Mouse (Mus musculus): ENCODE data around the gene Nfkbib. TPM values are rescaled to one million over a fixed set of nuclear protein-coding genes. Genes with fewer than 3 reads are reported as not detected.

Nfkbib gene
- polyA plus RNA-seq (2014; fragmentation: Nextera tagmentation; extraction: Ambion mirVana) = 38.7 and 41.8 TPM in 2 replicates

DNA sequence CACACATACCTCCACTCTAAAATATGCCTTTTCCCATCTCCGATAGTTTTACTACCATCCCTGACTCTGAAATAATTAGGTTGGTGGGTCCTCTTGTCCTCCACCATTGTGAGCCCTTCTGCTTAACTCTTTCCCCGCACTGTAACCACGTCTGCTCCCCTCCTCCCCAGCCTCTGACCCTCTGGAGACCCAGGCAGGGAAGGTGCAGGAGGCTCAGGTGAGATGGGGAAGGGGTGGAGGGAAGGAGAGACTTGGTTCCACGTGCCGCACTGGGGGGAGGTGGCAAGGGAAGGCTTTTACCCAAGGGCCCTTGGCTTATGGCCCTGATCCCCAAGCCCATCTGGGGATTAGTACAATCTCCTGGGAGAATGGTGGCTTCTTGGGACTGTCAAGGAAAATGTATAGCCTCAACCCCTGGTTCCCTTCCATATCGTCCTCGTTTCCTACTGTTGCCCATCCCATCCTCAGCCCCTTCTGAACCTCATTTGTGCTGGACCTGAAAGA, at the start of gene Nfkbib:
Gene Nfkbib (minus strand): TSS at position 51 of the 504 bp plus-strand sequence.
- DNase-seq (ENCODE audit: low spot score) = no peak
- Histone ChIP-seq H3K36me3 (ENCODE audit: control insufficient read depth, insufficient read depth, low read length) (no peaks in the 10 kb centered on the region), H3K4me1 (replicated peaks; ENCODE audit: control insufficient read depth, insufficient read depth, low read length) (peaks cover 11% of the 10 kb centered on the region), H3K4me2 (ENCODE audit: low read length) (peak within 1 kb of the TSS; percentile 79), H3K27me3 (replicated peaks; ENCODE audit: control insufficient read depth, insufficient read depth, low read length) (no peaks in the 10 kb centered on the region), H3K4me3 (ENCODE audit: low read depth, low read length) (peak within 1 kb of the TSS; percentile 78), H3K9me3 (ENCODE audit: control insufficient read depth, low read length) (no peaks in the 10 kb centered on the region), H3K27ac (ENCODE audit: low read depth) (no peak within 1 kb of the TSS), H3K9ac (ENCODE audit: low read length) (peak within 1 kb of the TSS; percentile 53)
- WGBS = 55% methylated on average over 7 of the region's 7 CpGs
- no peak for ATAC-seq (replicated peaks; ENCODE audit: low FRiP score, low TSS enrichment, low read depth)

DNA sequence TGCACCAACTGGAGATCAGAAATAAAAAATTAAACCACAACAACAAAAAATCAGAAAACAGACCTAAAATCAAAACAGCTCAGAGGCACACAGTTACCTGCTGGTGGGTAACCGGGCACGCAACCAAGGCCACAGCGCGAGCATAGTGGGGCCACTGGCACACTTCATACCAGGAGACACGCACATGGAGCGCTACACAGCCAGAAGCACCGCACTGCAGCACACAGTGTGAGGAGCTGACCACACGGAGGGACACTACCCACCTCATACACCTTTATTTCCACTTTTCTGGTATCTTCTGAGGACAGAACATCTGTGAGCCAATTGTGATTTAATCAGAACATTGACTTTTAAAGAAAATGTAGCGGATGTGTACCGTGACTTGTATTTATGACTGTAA, 49.6 kb upstream of the Nfkbib start:
- 92% methylated on average over 10 of the region's 10 CpGs for whole genome bisulfite sequencing
- no peak overlapping the region for H3K9ac ChIP-seq (ENCODE audit: low read length)
- H3K27me3 ChIP-seq (replicated peaks; ENCODE audit: control insufficient read depth, insufficient read depth, low read length) = no peaks in the 10 kb centered on the region
- H3K9me3 ChIP-seq (ENCODE audit: control insufficient read depth, low read length) = no peaks in the 10 kb centered on the region
- peaks cover 98% of the 10 kb centered on the region for H3K36me3 ChIP-seq (ENCODE audit: control insufficient read depth, insufficient read depth, low read length)
- DNase-seq (ENCODE audit: low spot score) (no peak), ATAC-seq (replicated peaks; ENCODE audit: low FRiP score, low TSS enrichment, low read depth) (no peak)
- no peak overlapping the region for H3K27ac ChIP-seq (ENCODE audit: low read depth)
- no peak overlapping the region for H3K4me2 ChIP-seq (ENCODE audit: low read length)
- no peak overlapping the region for H3K4me3 ChIP-seq (ENCODE audit: low read depth, low read length)
- peaks cover 32% of the 10 kb centered on the region for H3K4me1 ChIP-seq (replicated peaks; ENCODE audit: control insufficient read depth, insufficient read depth, low read length)

DNA sequence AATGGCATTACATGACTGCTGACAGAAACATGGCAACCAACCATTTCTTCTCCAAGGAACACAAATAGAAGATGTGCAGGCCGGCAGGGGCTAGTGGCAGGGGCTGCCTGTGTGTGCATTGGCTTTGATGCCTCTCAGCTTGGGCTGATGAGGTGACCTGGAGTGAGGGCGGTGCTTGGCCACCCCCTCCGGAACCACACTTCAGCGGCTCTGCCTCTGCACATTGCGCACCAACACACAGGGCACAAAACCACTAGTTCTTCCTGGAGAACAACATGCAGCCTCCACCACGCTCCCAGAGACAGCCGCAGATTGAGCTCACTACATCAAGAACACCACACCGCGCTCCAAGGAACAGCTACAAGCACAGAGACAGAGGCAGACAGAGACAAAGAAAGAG, 48.9 kb upstream of the Nfkbib start:
- Histone ChIP-seq H3K36me3 (ENCODE audit: control insufficient read depth, insufficient read depth, low read length) (peaks cover 93% of the 10 kb centered on the region), H3K27me3 (replicated peaks; ENCODE audit: control insufficient read depth, insufficient read depth, low read length) (no peaks in the 10 kb centered on the region), H3K4me3 (ENCODE audit: low read depth, low read length) (no peak overlapping the region), H3K9me3 (ENCODE audit: control insufficient read depth, low read length) (no peaks in the 10 kb centered on the region), H3K4me1 (replicated peaks; ENCODE audit: control insufficient read depth, insufficient read depth, low read length) (peaks cover 32% of the 10 kb centered on the region), H3K9ac (ENCODE audit: low read length) (no peak overlapping the region; the same call in 1 of the 2 replicates), H3K4me2 (ENCODE audit: low read length) (no peak overlapping the region), H3K27ac (ENCODE audit: low read depth) (no peak overlapping the region)
- WGBS = 90% methylated on average over 9 of the region's 9 CpGs
- DNase-seq (ENCODE audit: low spot score) = no peak
- ATAC-seq (replicated peaks; ENCODE audit: low FRiP score, low TSS enrichment, low read depth) = no peak

DNA sequence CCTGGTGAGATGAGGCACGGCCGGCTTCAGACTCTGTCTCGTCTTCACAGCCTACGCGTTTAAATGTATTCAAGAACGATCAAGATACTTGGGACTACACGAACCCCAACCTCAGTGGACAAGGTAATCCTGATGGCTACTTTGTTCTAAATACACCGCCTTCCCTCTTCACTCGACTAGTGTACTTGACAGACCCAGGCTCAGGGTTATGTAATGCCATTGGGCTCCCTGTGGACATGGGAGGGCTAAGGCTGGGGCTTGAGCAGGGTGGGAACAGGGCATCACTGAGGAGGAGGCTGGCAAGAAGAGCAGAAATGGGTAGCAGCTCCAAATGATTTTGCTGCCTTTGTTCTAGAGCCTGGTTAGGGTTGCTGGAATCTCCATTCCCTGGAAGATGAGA, 47.9 kb upstream of the Nfkbib start:
- DNase-seq (ENCODE audit: low spot score) (no peak), ATAC-seq (replicated peaks; ENCODE audit: low FRiP score, low TSS enrichment, low read depth) (no peak)
- no peak overlapping the region for H3K27ac ChIP-seq (ENCODE audit: low read depth)
- no peaks in the 10 kb centered on the region for H3K9me3 ChIP-seq (ENCODE audit: control insufficient read depth, low read length)
- H3K4me1 ChIP-seq (replicated peaks; ENCODE audit: control insufficient read depth, insufficient read depth, low read length) = peaks cover 32% of the 10 kb centered on the region
- H3K4me3 ChIP-seq (ENCODE audit: low read depth, low read length) = no peak overlapping the region
- WGBS = 90% methylated on average over 9 of the region's 9 CpGs
- H3K27me3 ChIP-seq (replicated peaks; ENCODE audit: control insufficient read depth, insufficient read depth, low read length) = no peaks in the 10 kb centered on the region
- no peak overlapping the region for H3K4me2 ChIP-seq (ENCODE audit: low read length)
- H3K36me3 ChIP-seq (ENCODE audit: control insufficient read depth, insufficient read depth, low read length) = peaks cover 83% of the 10 kb centered on the region
- no peak overlapping the region for H3K9ac ChIP-seq (ENCODE audit: low read length)

DNA sequence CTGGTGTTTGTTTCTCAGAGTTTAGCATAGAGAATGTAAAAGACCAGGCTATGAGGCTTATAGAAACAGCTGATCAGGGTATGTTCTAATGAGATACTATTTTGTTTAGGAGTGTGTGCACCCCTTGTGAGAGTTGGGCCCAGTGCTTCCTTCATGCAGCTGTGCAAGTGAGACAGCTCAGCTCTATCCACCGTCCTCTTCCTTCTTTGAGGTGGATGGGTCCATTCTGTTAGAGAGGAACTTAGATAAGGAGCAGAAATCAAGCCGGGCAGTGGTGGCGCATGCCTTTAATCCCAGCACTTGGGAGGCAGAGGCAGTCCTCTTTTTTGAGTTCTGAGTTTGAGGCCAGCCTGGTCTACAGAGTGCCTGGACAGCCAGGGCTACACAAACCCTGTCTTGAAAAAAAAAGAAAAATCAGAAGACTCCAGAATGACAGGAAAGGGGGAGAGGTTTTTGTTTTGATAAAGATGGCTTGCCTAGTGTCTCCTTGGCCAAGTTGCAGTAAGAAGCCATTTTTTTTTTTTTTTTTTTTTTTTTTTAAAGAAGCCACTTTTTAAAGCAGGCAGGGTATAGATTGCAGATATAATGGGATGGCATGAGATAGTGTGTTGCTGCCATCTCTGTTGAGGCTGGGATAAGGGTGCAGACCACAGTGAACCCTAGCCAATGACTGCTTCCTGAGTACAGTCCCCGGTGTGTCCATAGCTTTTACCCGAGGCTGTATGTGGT, 47.2 kb upstream of the Nfkbib start:
- ATAC-seq (replicated peaks; ENCODE audit: low FRiP score, low TSS enrichment, low read depth) = no peak
- no peak overlapping the region for H3K27ac ChIP-seq (ENCODE audit: low read depth)
- DNase-seq (ENCODE audit: low spot score) = no peak
- 83% methylated on average over 5 of the region's 5 CpGs for WGBS
- H3K27me3 ChIP-seq (replicated peaks; ENCODE audit: control insufficient read depth, insufficient read depth, low read length) = no peaks in the 10 kb centered on the region
- H3K4me3 ChIP-seq (ENCODE audit: low read depth, low read length) = no peak overlapping the region
- no peak overlapping the region for H3K4me2 ChIP-seq (ENCODE audit: low read length)
- H3K4me1 ChIP-seq (replicated peaks; ENCODE audit: control insufficient read depth, insufficient read depth, low read length) = peaks cover 28% of the 10 kb centered on the region
- peaks cover 75% of the 10 kb centered on the region for H3K36me3 ChIP-seq (ENCODE audit: control insufficient read depth, insufficient read depth, low read length)
- no peaks in the 10 kb centered on the region for H3K9me3 ChIP-seq (ENCODE audit: control insufficient read depth, low read length)
- H3K9ac ChIP-seq (ENCODE audit: low read length) = no peak overlapping the region

DNA sequence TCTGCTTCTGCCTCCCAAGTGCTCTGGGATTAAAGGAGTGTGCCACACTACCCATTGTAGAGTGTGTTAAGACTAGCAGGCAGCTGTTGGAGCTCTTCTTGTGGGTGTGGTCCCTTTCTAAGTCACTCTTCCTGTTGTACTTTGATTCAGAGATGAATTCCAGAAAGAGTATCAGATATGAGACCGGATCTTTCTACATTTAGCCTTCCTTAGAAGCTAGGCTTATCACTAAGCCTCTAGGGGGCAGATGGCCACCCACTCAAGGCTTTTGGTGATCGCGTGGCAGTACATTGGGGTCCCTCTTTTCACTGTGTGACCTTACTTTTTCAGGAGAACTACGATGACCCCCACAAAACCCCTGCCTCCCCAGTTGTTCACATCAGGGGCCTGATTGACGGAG, 45.6 kb upstream of the Nfkbib start:
- 71% methylated on average over 5 of the region's 5 CpGs for WGBS
- DNase-seq (ENCODE audit: low spot score) = no peak
- H3K4me1 ChIP-seq (replicated peaks; ENCODE audit: control insufficient read depth, insufficient read depth, low read length) = peaks cover 32% of the 10 kb centered on the region

DNA sequence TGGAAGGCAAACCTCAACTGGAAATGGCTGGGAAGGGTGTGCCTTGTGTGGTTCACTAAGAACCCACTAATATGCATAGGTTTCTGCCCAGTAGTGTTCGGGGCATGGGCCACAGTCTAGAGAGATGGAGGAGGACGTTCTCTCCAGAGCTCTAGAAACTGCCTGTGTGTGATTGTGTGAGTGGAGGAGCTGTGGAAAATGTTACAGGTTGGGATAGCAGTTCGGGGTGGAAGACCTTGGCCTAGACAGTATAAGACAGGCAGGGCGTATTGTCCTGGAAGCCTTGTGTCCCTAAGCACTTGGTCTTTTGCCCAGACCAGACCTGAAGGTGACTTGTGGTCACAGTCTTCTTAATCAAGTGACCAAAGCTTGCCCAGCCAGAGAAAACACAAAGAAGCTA, 45.1 kb upstream of the Nfkbib start:
- Histone ChIP-seq H3K27me3 (replicated peaks; ENCODE audit: control insufficient read depth, insufficient read depth, low read length) (no peaks in the 10 kb centered on the region), H3K27ac (ENCODE audit: low read depth) (no peak overlapping the region; the same call in 1 of the 2 replicates), H3K4me3 (ENCODE audit: low read depth, low read length) (peak overlapping the region; percentile 84), H3K4me1 (replicated peaks; ENCODE audit: control insufficient read depth, insufficient read depth, low read length) (peaks cover 37% of the 10 kb centered on the region), H3K4me2 (ENCODE audit: low read length) (peak overlapping the region; percentile 93), H3K9me3 (ENCODE audit: control insufficient read depth, low read length) (no peaks in the 10 kb centered on the region), H3K36me3 (ENCODE audit: control insufficient read depth, insufficient read depth, low read length) (peaks cover 57% of the 10 kb centered on the region), H3K9ac (ENCODE audit: low read length) (peak overlapping the region; percentile 90)
- no peak for DNase-seq (ENCODE audit: low spot score)
- WGBS = 56% methylated on average over 4 of the region's 4 CpGs
- no peak for ATAC-seq (replicated peaks; ENCODE audit: low FRiP score, low TSS enrichment, low read depth)

More for the DNA sequence above, 45.6 kb upstream of the Nfkbib start:
- Histone ChIP-seq H3K27ac (ENCODE audit: low read depth) (no peak overlapping the region), H3K27me3 (replicated peaks; ENCODE audit: control insufficient read depth, insufficient read depth, low read length) (no peaks in the 10 kb centered on the region), H3K9ac (ENCODE audit: low read length) (peak overlapping the region; percentile 90; the same call in 1 of the 2 replicates), H3K4me3 (ENCODE audit: low read depth, low read length) (peak overlapping the region; percentile 84), H3K36me3 (ENCODE audit: control insufficient read depth, insufficient read depth, low read length) (peaks cover 62% of the 10 kb centered on the region), H3K4me2 (ENCODE audit: low read length) (peak overlapping the region; percentile 93), H3K9me3 (ENCODE audit: control insufficient read depth, low read length) (no peaks in the 10 kb centered on the region)
- ATAC-seq (replicated peaks; ENCODE audit: low FRiP score, low TSS enrichment, low read depth) = no peak

DNA sequence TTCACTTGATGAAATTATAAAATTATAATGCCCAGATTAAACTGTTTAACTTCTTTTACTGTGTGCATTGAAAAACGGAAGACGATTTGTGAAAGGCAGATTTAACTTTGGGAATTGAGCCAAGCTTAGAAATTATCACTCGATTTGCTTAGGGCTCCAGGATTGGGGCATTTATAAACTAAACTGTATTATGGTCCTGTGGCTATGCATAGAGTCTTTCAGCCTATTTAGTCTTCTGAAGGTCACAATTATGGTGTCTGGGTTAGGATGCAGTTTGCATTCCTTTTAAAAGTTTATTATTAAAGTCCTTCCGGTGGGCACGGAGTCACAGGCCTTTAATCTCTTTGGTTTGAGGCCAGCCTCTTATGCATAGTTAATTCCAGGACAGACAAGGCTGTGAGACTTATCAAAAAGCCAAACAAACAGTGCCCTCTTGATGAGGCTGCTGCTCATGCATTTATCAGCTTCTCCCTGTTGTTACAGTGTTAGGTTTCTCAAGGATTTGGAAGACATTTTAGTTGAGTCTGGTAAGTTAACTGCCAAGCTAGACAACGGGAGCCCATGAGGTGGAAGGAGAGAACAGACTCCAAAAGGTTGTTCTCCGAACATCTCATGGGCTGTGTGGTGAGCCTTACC, 44.4 kb upstream of the Nfkbib start:
- Histone ChIP-seq H3K4me3 (ENCODE audit: low read depth, low read length) (peak overlapping the region; percentile 84), H3K36me3 (ENCODE audit: control insufficient read depth, insufficient read depth, low read length) (peaks cover 50% of the 10 kb centered on the region), H3K9ac (ENCODE audit: low read length) (peak overlapping the region; percentile 90), H3K4me1 (replicated peaks; ENCODE audit: control insufficient read depth, insufficient read depth, low read length) (peaks cover 37% of the 10 kb centered on the region), H3K9me3 (ENCODE audit: control insufficient read depth, low read length) (no peaks in the 10 kb centered on the region), H3K27me3 (replicated peaks; ENCODE audit: control insufficient read depth, insufficient read depth, low read length) (no peaks in the 10 kb centered on the region), H3K27ac (ENCODE audit: low read depth) (peak overlapping the region; percentile 97), H3K4me2 (ENCODE audit: low read length) (peak overlapping the region; percentile 93)
- 4% methylated on average over 7 of the region's 7 CpGs for WGBS
- ATAC-seq (replicated peaks; ENCODE audit: low FRiP score, low TSS enrichment, low read depth) = no peak
- DNase-seq (ENCODE audit: low spot score) = no peak
